Mouse (Mus musculus): ENCODE results near the gene Tbx4. TPM values are rescaled to one million over a fixed set of nuclear protein-coding genes. Genes with fewer than 3 reads are reported as not detected.

Tbx4 gene
- total and polyA plus RNA-seq, 3 experiments: not detected

- TF ChIP-seq RAD21 (IDR thresholded peaks at IDR 0.05; ENCODE audit: low read depth, low read length): peak; percentile 4
- peak in 1 of 2 experiments; percentile 55; a peak in 2 of 4 replicates for TF ChIP-seq CTCF (conservative IDR thresholded peaks at IDR 0.05 in 1 of 2, IDR thresholded peaks at IDR 0.05 in 1 of 2; ENCODE audit: low read depth in 2 of 2, low read length in 2 of 2)
- no peak for TF ChIP-seq TBP (conservative IDR thresholded peaks at IDR 0.05; ENCODE audit: low read depth, low read length)
- dilution Hi-C loops (cut with MboI; ENCODE audit: extremely low pct_ligation_motif_present, extremely low pct_unique_long_range_greater_than_20kb, low sequenced_read_pairs): no loop called here
- H3K27me3 ChIP-seq (replicated peaks): no peaks in the 10 kb centered on the region
Measured at GRCm38 (mm10) chr11:85949749-85950148, 63.5 kb downstream of the Tbx4 start.

GRCm38 (mm10) chr11:85952538-85952937 lies 66.3 kb downstream of the Tbx4 start:
- peaks cover 2% of the 10 kb centered on the region for H3K27me3 ChIP-seq (replicated peaks)
- no peak for DNase-seq (ENCODE audit: extremely low read depth)

More at GRCm38 (mm10) chr11:85949749-85950148, 63.5 kb downstream of the Tbx4 start:
- H3K4me1 ChIP-seq (ENCODE audit: control insufficient read depth in 1 of 2, insufficient read depth in 2 of 2): peaks cover 2 to 9% of the 10 kb centered on the region in 2 experiments; a peak in 2 of 4 replicates
- no peaks in the 10 kb centered on the region for H3K9me3 ChIP-seq (replicated peaks; ENCODE audit: low read length)
- no peak for DNase-seq (ENCODE audit: extremely low read depth)
- no peaks in the 10 kb centered on the region for H3K79me2 ChIP-seq (replicated peaks; ENCODE audit: control insufficient read depth, extremely low read depth, insufficient read depth, poor library complexity, severe bottlenecking)
- in situ Hi-C loops (cut with MboI; ENCODE audit: low pct_ligation_motif_present, low pct_unique_long_range_greater_than_20kb, low sequenced_read_pairs): no loop called here
- H3K36me3 ChIP-seq (replicated peaks in 1 of 2; ENCODE audit: control insufficient read depth in 1 of 2, insufficient read depth in 1 of 2, low read length in 1 of 2): no peaks in the 10 kb centered on the region
- H3K27ac ChIP-seq (ENCODE audit: insufficient read depth, low read depth): no peak overlapping the region
- no peak overlapping the region for H3K9ac ChIP-seq (ENCODE audit: insufficient read depth, low read depth)
- H3K4me3 ChIP-seq (replicated peaks in 1 of 3; ENCODE audit: low read depth in 2 of 3, low read length in 2 of 3, poor library complexity in 1 of 3): no peak overlapping the region
- no peak overlapping the region for H3K4me2 ChIP-seq (ENCODE audit: insufficient read depth, low read depth, poor library complexity, severe bottlenecking)

GRCm38 (mm10) chr11:85955611-85956010 lies 69.4 kb downstream of the Tbx4 start:
- Histone ChIP-seq H3K9ac (ENCODE audit: insufficient read depth, low read depth) (no peak overlapping the region), H3K27me3 (replicated peaks) (peaks cover 2% of the 10 kb centered on the region), H3K36me3 (replicated peaks in 1 of 2; ENCODE audit: control insufficient read depth in 1 of 2, insufficient read depth in 1 of 2, low read length in 1 of 2) (no peaks in the 10 kb centered on the region), H3K4me2 (ENCODE audit: insufficient read depth, low read depth, poor library complexity, severe bottlenecking) (no peak overlapping the region), H3K9me3 (replicated peaks; ENCODE audit: low read length) (no peaks in the 10 kb centered on the region), H3K4me1 (ENCODE audit: control insufficient read depth in 1 of 2, insufficient read depth in 2 of 2) (peaks cover 2 to 9% of the 10 kb centered on the region in 2 experiments; a peak in 2 of 4 replicates), H3K4me3 (replicated peaks in 1 of 3; ENCODE audit: low read depth in 2 of 3, low read length in 2 of 3, poor library complexity in 1 of 3) (no peak overlapping the region), H3K79me2 (replicated peaks; ENCODE audit: control insufficient read depth, extremely low read depth, insufficient read depth, poor library complexity, severe bottlenecking) (no peaks in the 10 kb centered on the region), H3K27ac (ENCODE audit: insufficient read depth, low read depth) (no peak overlapping the region)
- dilution Hi-C loops (cut with MboI; ENCODE audit: extremely low pct_ligation_motif_present, extremely low pct_unique_long_range_greater_than_20kb, low sequenced_read_pairs) (no loop called here), in situ Hi-C loops (cut with MboI; ENCODE audit: low pct_ligation_motif_present, low pct_unique_long_range_greater_than_20kb, low sequenced_read_pairs) (no loop called here)
- no peak for DNase-seq (ENCODE audit: extremely low read depth)
- no peak for TF ChIP-seq CHD2 (IDR thresholded peaks at IDR 0.05; ENCODE audit: low read length)

More at GRCm38 (mm10) chr11:85952538-85952937, 66.3 kb downstream of the Tbx4 start:
- in situ Hi-C loops (cut with MboI; ENCODE audit: low pct_ligation_motif_present, low pct_unique_long_range_greater_than_20kb, low sequenced_read_pairs) (no loop called here), dilution Hi-C loops (cut with MboI; ENCODE audit: extremely low pct_ligation_motif_present, extremely low pct_unique_long_range_greater_than_20kb, low sequenced_read_pairs) (no loop called here)
- H3K36me3 ChIP-seq (replicated peaks in 1 of 2; ENCODE audit: control insufficient read depth in 1 of 2, insufficient read depth in 1 of 2, low read length in 1 of 2): no peaks in the 10 kb centered on the region
- H3K4me3 ChIP-seq (replicated peaks in 1 of 3; ENCODE audit: low read depth in 2 of 3, low read length in 2 of 3, poor library complexity in 1 of 3): no peak overlapping the region
- TF ChIP-seq NRF1 (IDR thresholded peaks at IDR 0.05; ENCODE audit: low read depth, low read length): no peak
- TF ChIP-seq MAX (IDR thresholded peaks at IDR 0.05; ENCODE audit: low read length): 0 out of 2 replicates have a peak, but pooled peaks have one; percentile 23
- no peak for TF ChIP-seq MEF2A (IDR thresholded peaks at IDR 0.05; ENCODE audit: borderline replicate concordance, low read depth, low read length)
- TF ChIP-seq BHLHE40 (IDR thresholded peaks at IDR 0.05; ENCODE audit: low read depth, low read length): peak; percentile 86
- TF ChIP-seq ZNF384 (IDR thresholded peaks at IDR 0.05; ENCODE audit: low read depth, low read length): no peak
- H3K4me2 ChIP-seq (ENCODE audit: insufficient read depth, low read depth, poor library complexity, severe bottlenecking): no peak overlapping the region
- H3K4me1 ChIP-seq (ENCODE audit: control insufficient read depth in 1 of 2, insufficient read depth in 2 of 2): peaks cover 2 to 9% of the 10 kb centered on the region in 2 experiments; a peak in 2 of 4 replicates
- no peaks in the 10 kb centered on the region for H3K79me2 ChIP-seq (replicated peaks; ENCODE audit: control insufficient read depth, extremely low read depth, insufficient read depth, poor library complexity, severe bottlenecking)
- no peak overlapping the region for H3K27ac ChIP-seq (ENCODE audit: insufficient read depth, low read depth)
- no peaks in the 10 kb centered on the region for H3K9me3 ChIP-seq (replicated peaks; ENCODE audit: low read length)
- H3K9ac ChIP-seq (ENCODE audit: insufficient read depth, low read depth): no peak overlapping the region
